Mouse (Mus musculus): ENCODE measurements around the gene Slc4a2. TPM values are rescaled to one million over a fixed set of nuclear protein-coding genes. Genes with fewer than 3 reads are reported as not detected.

Gene Slc4a2
- polyA plus RNA-seq, 1 experiment from 2014 or later, result 29.0 TPM

DNA sequence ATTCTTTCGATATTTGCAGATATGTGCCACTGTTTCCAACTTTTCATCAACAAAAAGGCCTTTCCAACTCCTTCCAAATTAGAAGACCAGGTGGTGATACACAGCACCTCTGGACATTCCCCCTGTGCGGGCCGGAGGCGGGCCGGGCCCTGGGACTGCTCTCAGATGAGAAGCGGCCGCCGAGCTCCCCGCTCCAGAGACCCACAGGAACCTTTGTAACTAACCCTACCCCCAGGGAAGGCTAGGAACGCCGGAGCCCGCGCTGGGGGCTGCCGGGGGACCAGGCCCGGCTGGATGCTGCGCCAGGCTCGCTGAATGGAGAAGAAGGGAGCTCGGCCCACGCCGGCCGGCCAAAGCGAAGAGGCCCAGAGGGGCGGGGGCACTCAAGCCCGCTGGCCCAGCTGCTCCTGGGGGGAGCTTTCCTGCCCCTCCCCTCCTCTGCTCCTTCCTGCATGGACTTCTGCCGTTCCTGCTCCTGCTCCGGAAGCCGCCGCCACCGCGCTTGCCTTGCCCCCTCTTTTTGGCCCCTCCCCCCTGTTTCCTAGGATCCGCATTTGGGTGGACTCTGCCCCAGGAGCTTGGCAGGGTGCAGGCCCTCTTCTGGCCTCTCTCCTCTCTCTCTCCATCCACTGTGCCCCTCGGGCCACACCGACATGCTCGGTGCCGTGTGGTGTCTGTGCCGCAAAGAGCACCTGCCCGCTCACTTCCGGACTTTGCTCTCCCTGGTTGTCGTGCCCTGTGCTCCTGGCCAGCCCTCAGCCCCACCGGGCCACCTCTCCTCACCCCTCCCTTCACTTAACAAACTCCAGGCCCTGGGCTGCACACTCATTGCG is 58.8 kb downstream of the Slc4a2 start:
- H3K9ac ChIP-seq (ENCODE audit: low read depth, low read length), result no peak overlapping the region
- H3K36me3 ChIP-seq (ENCODE audit: control insufficient read depth, insufficient read depth, low read length), result peaks cover 43% of the 10 kb centered on the region
- H3K27me3 ChIP-seq (replicated peaks; ENCODE audit: control insufficient read depth, insufficient read depth, low read length), result no peaks in the 10 kb centered on the region
- H3K4me2 ChIP-seq (ENCODE audit: low read length), result no peak overlapping the region
- H3K27ac ChIP-seq (ENCODE audit: low read depth, low read length), result no peak overlapping the region
- WGBS, result 41% methylated on average over 41 of the region's 41 CpGs
- no peaks in the 10 kb centered on the region for H3K9me3 ChIP-seq (ENCODE audit: control insufficient read depth, low read length)
- H3K4me3 ChIP-seq (ENCODE audit: low read length), result no peak overlapping the region
- H3K4me1 ChIP-seq (ENCODE audit: control insufficient read depth, insufficient read depth, low read depth, low read length), result peaks cover 23% of the 10 kb centered on the region
- 0 out of 2 replicates have a peak, but pooled peaks have one; percentile 3 for ATAC-seq

- peaks cover 23% of the 10 kb centered on the region for H3K4me1 ChIP-seq (ENCODE audit: control insufficient read depth, insufficient read depth, low read depth, low read length)
- peak; percentile 27; the same call in 1 of the 2 replicates for ATAC-seq
- no peak overlapping the region for H3K9ac ChIP-seq (ENCODE audit: low read depth, low read length)
- H3K9me3 ChIP-seq (ENCODE audit: control insufficient read depth, low read length), result no peaks in the 10 kb centered on the region
- no peak overlapping the region for H3K4me3 ChIP-seq (ENCODE audit: low read length)
- no peak overlapping the region for H3K27ac ChIP-seq (ENCODE audit: low read depth, low read length)
- 28% methylated on average over 11 of the region's 11 CpGs for WGBS
- H3K36me3 ChIP-seq (ENCODE audit: control insufficient read depth, insufficient read depth, low read length), result peaks cover 43% of the 10 kb centered on the region
- H3K27me3 ChIP-seq (replicated peaks; ENCODE audit: control insufficient read depth, insufficient read depth, low read length), result no peaks in the 10 kb centered on the region
- H3K4me2 ChIP-seq (ENCODE audit: low read length), result no peak overlapping the region
Measured at GRCm38 (mm10) chr5:24483326-24483725, 59.7 kb downstream of the Slc4a2 start.

GRCm38 (mm10) chr5:24484963-24485362 is 61.3 kb downstream of the Slc4a2 start:
- WGBS, result 14% methylated on average over 22 of the region's 22 CpGs
- Histone ChIP-seq H3K4me2 (ENCODE audit: low read length) (peak overlapping the region; percentile 35), H3K27ac (ENCODE audit: low read depth, low read length) (peak overlapping the region; percentile 59; the same call in 1 of the 2 replicates), H3K27me3 (replicated peaks; ENCODE audit: control insufficient read depth, insufficient read depth, low read length) (no peaks in the 10 kb centered on the region), H3K36me3 (ENCODE audit: control insufficient read depth, insufficient read depth, low read length) (peaks cover 43% of the 10 kb centered on the region), H3K4me3 (ENCODE audit: low read length) (no peak overlapping the region), H3K9ac (ENCODE audit: low read depth, low read length) (peak overlapping the region; percentile 41), H3K9me3 (ENCODE audit: control insufficient read depth, low read length) (no peaks in the 10 kb centered on the region), H3K4me1 (ENCODE audit: control insufficient read depth, insufficient read depth, low read depth, low read length) (peaks cover 25% of the 10 kb centered on the region)
- ATAC-seq, result 0 out of 2 replicates have a peak, but pooled peaks have one; percentile 16

DNA sequence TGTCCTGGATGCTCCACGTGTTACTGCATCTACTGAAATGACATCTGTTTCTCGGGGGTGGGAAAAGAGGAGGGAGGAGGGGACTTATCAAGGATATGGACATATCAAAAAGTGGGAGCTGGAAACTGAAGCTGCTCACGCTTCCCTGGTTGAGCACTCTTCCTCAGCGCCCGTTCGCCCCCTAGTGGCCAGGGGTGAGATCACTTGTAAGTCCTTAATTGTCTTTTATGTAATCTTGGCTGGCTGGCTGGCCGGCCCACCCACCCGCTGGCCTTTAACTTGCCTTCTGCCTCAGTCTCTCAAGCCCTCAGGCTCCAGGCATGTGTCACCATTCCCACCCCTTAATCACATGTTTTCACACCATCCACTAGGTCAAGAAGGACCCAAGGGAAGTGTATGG is 62.5 kb downstream of the Slc4a2 start:
- 0 out of 2 replicates have a peak overlapping the region, but pooled peaks have one; percentile 10 for H3K27ac ChIP-seq (ENCODE audit: low read depth, low read length)
- H3K36me3 ChIP-seq (ENCODE audit: control insufficient read depth, insufficient read depth, low read length), result peaks cover 45% of the 10 kb centered on the region

DNA sequence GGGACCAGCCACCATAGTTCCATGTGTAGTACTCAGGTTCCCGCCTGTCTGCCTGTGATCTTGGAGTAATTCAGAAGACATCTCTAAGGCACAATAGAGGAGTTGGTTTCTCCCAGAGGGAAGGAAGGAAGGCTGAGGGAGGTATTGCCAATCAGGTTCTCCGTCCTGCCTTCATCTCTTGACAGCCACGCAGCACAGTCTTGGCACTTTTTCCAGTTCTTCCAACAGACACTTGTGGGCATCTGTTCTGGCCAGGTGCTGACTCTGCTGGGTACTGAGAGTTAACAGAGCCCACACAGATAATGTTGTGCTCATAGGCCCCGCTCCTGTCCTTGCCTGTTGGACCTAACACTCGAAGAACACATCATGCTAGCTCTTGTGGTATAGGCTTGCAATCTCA is 63.1 kb downstream of the Slc4a2 start:
- H3K36me3 ChIP-seq (ENCODE audit: control insufficient read depth, insufficient read depth, low read length), result peaks cover 48% of the 10 kb centered on the region
- no peak overlapping the region for H3K9ac ChIP-seq (ENCODE audit: low read depth, low read length)
- H3K9me3 ChIP-seq (ENCODE audit: control insufficient read depth, low read length), result no peaks in the 10 kb centered on the region
- no peaks in the 10 kb centered on the region for H3K27me3 ChIP-seq (replicated peaks; ENCODE audit: control insufficient read depth, insufficient read depth, low read length)
- WGBS, result 89% methylated on average over 5 of the region's 5 CpGs
- no peak overlapping the region for H3K27ac ChIP-seq (ENCODE audit: low read depth, low read length)
- H3K4me1 ChIP-seq (ENCODE audit: control insufficient read depth, insufficient read depth, low read depth, low read length), result peaks cover 28% of the 10 kb centered on the region
- no peak for ATAC-seq
- H3K4me3 ChIP-seq (ENCODE audit: low read length), result no peak overlapping the region
- H3K4me2 ChIP-seq (ENCODE audit: low read length), result no peak overlapping the region

More for the DNA sequence above, 62.5 kb downstream of the Slc4a2 start:
- Histone ChIP-seq H3K9ac (ENCODE audit: low read depth, low read length) (no peak overlapping the region), H3K4me1 (ENCODE audit: control insufficient read depth, insufficient read depth, low read depth, low read length) (peaks cover 28% of the 10 kb centered on the region), H3K4me2 (ENCODE audit: low read length) (no peak overlapping the region), H3K27me3 (replicated peaks; ENCODE audit: control insufficient read depth, insufficient read depth, low read length) (no peaks in the 10 kb centered on the region), H3K9me3 (ENCODE audit: control insufficient read depth, low read length) (no peaks in the 10 kb centered on the region), H3K4me3 (ENCODE audit: low read length) (no peak overlapping the region)
- ATAC-seq, result 0 out of 2 replicates have a peak, but pooled peaks have one; percentile 8
- WGBS, result 3% methylated on average over 8 of the region's 8 CpGs

- WGBS, result 57% methylated on average over 14 of the region's 14 CpGs
- H3K4me1 ChIP-seq (ENCODE audit: control insufficient read depth, insufficient read depth, low read depth, low read length), result peaks cover 19% of the 10 kb centered on the region
- H3K27ac ChIP-seq (ENCODE audit: low read depth, low read length), result peak overlapping the region; percentile 45
- no peaks in the 10 kb centered on the region for H3K27me3 ChIP-seq (replicated peaks; ENCODE audit: control insufficient read depth, insufficient read depth, low read length)
- peaks cover 46% of the 10 kb centered on the region for H3K36me3 ChIP-seq (ENCODE audit: control insufficient read depth, insufficient read depth, low read length)
- H3K9me3 ChIP-seq (ENCODE audit: control insufficient read depth, low read length), result no peaks in the 10 kb centered on the region
- H3K4me2 ChIP-seq (ENCODE audit: low read length), result no peak overlapping the region
- no peak overlapping the region for H3K9ac ChIP-seq (ENCODE audit: low read depth, low read length)
- ATAC-seq, result peak; percentile 19; the same call in 1 of the 2 replicates
- no peak overlapping the region for H3K4me3 ChIP-seq (ENCODE audit: low read length)
Measured at GRCm38 (mm10) chr5:24490413-24490920, 66.8 kb downstream of the Slc4a2 start.

Other genes starting within 250 kb of the Slc4a2 start
- gene Kcnh2, start 72.2 kb upstream of the Slc4a2 start, polyA plus RNA-seq (2015; fragmentation: Nextera tagmentation; extraction: Ambion mirVana), result 13.0 and 14.0 TPM in 2 replicates
- gene Nos3, start 59.0 kb upstream of the Slc4a2 start, polyA plus RNA-seq (2015; fragmentation: Nextera tagmentation; extraction: Ambion mirVana), result 8.6 and 11.0 TPM in 2 replicates
- 3.6 and 4.6 TPM in 2 replicates for gene Atg9b, start 31.7 kb upstream of the Slc4a2 start, polyA plus RNA-seq (2015; fragmentation: Nextera tagmentation; extraction: Ambion mirVana)
- 52.4 and 53.7 TPM in 2 replicates for gene Abcb8, start 30.2 kb upstream of the Slc4a2 start, polyA plus RNA-seq (2015; fragmentation: Nextera tagmentation; extraction: Ambion mirVana)
- gene Asic3, start 10.4 kb upstream of the Slc4a2 start, polyA plus RNA-seq (2015; fragmentation: Nextera tagmentation; extraction: Ambion mirVana), result 0.85 and 1.0 TPM in 2 replicates
- 139 and 140 TPM in 2 replicates for gene Cdk5, start 307 bp upstream of the Slc4a2 start, polyA plus RNA-seq (2015; fragmentation: Nextera tagmentation; extraction: Ambion mirVana)
- 106 and 107 TPM in 2 replicates for gene Fastk, start 21.4 kb downstream of the Slc4a2 start, polyA plus RNA-seq (2015; fragmentation: Nextera tagmentation; extraction: Ambion mirVana)
- gene Tmub1, start 24.0 kb downstream of the Slc4a2 start, polyA plus RNA-seq (2015; fragmentation: Nextera tagmentation; extraction: Ambion mirVana), result 61.7 and 63.1 TPM in 2 replicates
- gene Agap3, start 28.3 kb downstream of the Slc4a2 start, polyA plus RNA-seq (2015; fragmentation: Nextera tagmentation; extraction: Ambion mirVana), result 46.4 and 47.7 TPM in 2 replicates
- gene Gbx1, start 103.4 kb downstream of the Slc4a2 start, polyA plus RNA-seq (2015; fragmentation: Nextera tagmentation; extraction: Ambion mirVana), result 2.3 and 3.0 TPM in 2 replicates
- gene Asb10, start 117.1 kb downstream of the Slc4a2 start, polyA plus RNA-seq (2015; fragmentation: Nextera tagmentation; extraction: Ambion mirVana), result 0.18 and 0.21 TPM in 2 replicates
- 0.13 and 0.15 TPM in 2 replicates for gene 4931409K22Rik, start 133.0 kb downstream of the Slc4a2 start, polyA plus RNA-seq (2015; fragmentation: Nextera tagmentation; extraction: Ambion mirVana)
- 80.9 and 84.8 TPM in 2 replicates for gene Abcf2, start 153.6 kb downstream of the Slc4a2 start, polyA plus RNA-seq (2015; fragmentation: Nextera tagmentation; extraction: Ambion mirVana)
- gene Chpf2, start 162.9 kb downstream of the Slc4a2 start, polyA plus RNA-seq (2015; fragmentation: Nextera tagmentation; extraction: Ambion mirVana), result 20.6 and 21.9 TPM in 2 replicates
- 128 and 133 TPM in 2 replicates for gene Smarcd3, start 200.6 kb downstream of the Slc4a2 start, polyA plus RNA-seq (2015; fragmentation: Nextera tagmentation; extraction: Ambion mirVana)

Data from hindbrain, embryonic 16.5 days (tissue).